Mouse (Mus musculus): ENCODE data around the gene Fam69a.

DNA sequence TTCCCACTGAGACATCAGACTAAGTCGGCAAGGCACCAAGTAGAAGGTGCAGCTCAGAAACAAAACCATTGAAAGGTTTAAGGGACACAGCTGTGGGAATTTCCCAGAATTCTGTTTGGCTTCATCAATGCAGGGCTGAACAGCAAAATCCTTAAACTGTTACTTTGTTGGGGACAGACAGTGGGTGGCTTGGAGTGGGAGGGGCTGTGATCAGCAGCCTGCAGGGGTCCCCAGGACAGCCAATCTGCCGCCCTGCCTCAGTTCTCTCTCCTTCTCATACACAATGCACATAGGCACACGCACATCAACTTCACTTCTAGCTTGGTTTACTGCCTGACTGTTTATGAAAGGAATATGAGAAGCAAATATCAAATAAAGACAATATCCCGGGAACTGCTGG, 71.6 kb downstream of the Fam69a start:
- TF ChIP-seq CTCF (conservative IDR thresholded peaks at IDR 0.05; ENCODE audit: insufficient read depth, insufficient read length, low read depth, low read length) (no peak), POLR2A (IDR thresholded peaks at IDR 0.05; ENCODE audit: low read depth, low read length) (no peak)

All from kidney, adult 2 months (tissue).